Mouse (Mus musculus): ENCODE data around the gene Ube2r2. TPM values are rescaled to one million over a fixed set of nuclear protein-coding genes. Genes with fewer than 3 reads are reported as not detected.

Ube2r2 gene
- polyA plus RNA-seq, 1 experiment from 2014 or later: 46.4 TPM

Other genes with a start within 250 kb of the Ube2r2 start
- gene Spink4, start 215.7 kb upstream of the Ube2r2 start, polyA plus RNA-seq (2015; fragmentation: Nextera tagmentation; extraction: Ambion mirVana): 4.2 TPM in 1 of 2 replicates, not detected in the other
- 195 and 200 TPM in 2 replicates for gene Bag1, start 187.4 kb upstream of the Ube2r2 start, polyA plus RNA-seq (2015; fragmentation: Nextera tagmentation; extraction: Ambion mirVana)
- gene Chmp5, start 187.3 kb upstream of the Ube2r2 start, polyA plus RNA-seq (2015; fragmentation: Nextera tagmentation; extraction: Ambion mirVana): 137 and 147 TPM in 2 replicates
- 95.2 and 97.9 TPM in 2 replicates for gene Nfx1, start 164.8 kb upstream of the Ube2r2 start, polyA plus RNA-seq (2015; fragmentation: Nextera tagmentation; extraction: Ambion mirVana)
- gene Aqp7, start 87.6 kb upstream of the Ube2r2 start, polyA plus RNA-seq (2015; fragmentation: Nextera tagmentation; extraction: Ambion mirVana): not detected in 2 replicates
- gene Aqp3, start 37.6 kb upstream of the Ube2r2 start, polyA plus RNA-seq (2015; fragmentation: Nextera tagmentation; extraction: Ambion mirVana): 0.65 TPM in 1 of 2 replicates, not detected in the other
- gene Nol6, start 11.3 kb upstream of the Ube2r2 start, polyA plus RNA-seq (2015; fragmentation: Nextera tagmentation; extraction: Ambion mirVana): 35.7 and 39.3 TPM in 2 replicates
- gene Ubap2, start 139.4 kb downstream of the Ube2r2 start, polyA plus RNA-seq (2015; fragmentation: Nextera tagmentation; extraction: Ambion mirVana): 46.3 and 54.7 TPM in 2 replicates
- 70.7 and 70.8 TPM in 2 replicates for gene Dcaf12, start 179.1 kb downstream of the Ube2r2 start, polyA plus RNA-seq (2015; fragmentation: Nextera tagmentation; extraction: Ambion mirVana)
- 68.1 and 69.3 TPM in 2 replicates for gene Ubap1, start 213.3 kb downstream of the Ube2r2 start, polyA plus RNA-seq (2015; fragmentation: Nextera tagmentation; extraction: Ambion mirVana)